Mouse (Mus musculus) liver, embryonic 15.5 days (tissue): ENCODE data around the gene Kiss1r. TPM values are rescaled to one million over a fixed set of nuclear protein-coding genes. Genes with fewer than 3 reads are reported as not detected.

Experiments
- polyA plus RNA-seq: library from polyadenylated mRNA; unstranded; fragments of >200 nt; fragmentation: Nextera tagmentation; extraction: Ambion mirVana; gene quantifications from 2 replicates; pipeline ENCODE4 v1.2.1, GENCODE M21; 2015

Gene Kiss1r
- polyA plus RNA-seq, 1 experiment from 2014 or later, result 0.32 TPM

Other genes with a start within 250 kb of the Kiss1r start
- gene Tpgs1, start 247.6 kb upstream of the Kiss1r start, polyA plus RNA-seq, result 21.4 and 23.1 TPM in 2 replicates
- gene Cdc34, start 234.8 kb upstream of the Kiss1r start, polyA plus RNA-seq, result 105 and 107 TPM in 2 replicates
- gene Gzmm, start 228.0 kb upstream of the Kiss1r start, polyA plus RNA-seq, result 0.15 and 0.37 TPM in 2 replicates
- 980 and 1,043 TPM in 2 replicates for gene Bsg, start 212.5 kb upstream of the Kiss1r start, polyA plus RNA-seq
- gene Hcn2, start 200.3 kb upstream of the Kiss1r start, polyA plus RNA-seq, result 0.02 TPM in 1 of 2 replicates, not detected in the other
- gene Polrmt, start 170.4 kb upstream of the Kiss1r start, polyA plus RNA-seq, result 15.6 and 17.7 TPM in 2 replicates
- 0.07 TPM in 1 of 2 replicates, not detected in the other for gene Fgf22, start 161.9 kb upstream of the Kiss1r start, polyA plus RNA-seq
- 39.6 and 42.0 TPM in 2 replicates for gene Rnf126, start 150.0 kb upstream of the Kiss1r start, polyA plus RNA-seq
- 0.71 and 1.0 TPM in 2 replicates for gene Fstl3, start 139.7 kb upstream of the Kiss1r start, polyA plus RNA-seq
- gene Prss57, start 126.0 kb upstream of the Kiss1r start, polyA plus RNA-seq, result 7.0 and 7.1 TPM in 2 replicates
- 8.8 and 9.2 TPM in 2 replicates for gene Palm, start 123.4 kb upstream of the Kiss1r start, polyA plus RNA-seq
- 0.50 TPM in 2 replicates for gene Misp, start 96.0 kb upstream of the Kiss1r start, polyA plus RNA-seq
- gene Ptbp1, start 62.5 kb upstream of the Kiss1r start, polyA plus RNA-seq, result 120 and 133 TPM in 2 replicates
- 112 and 131 TPM in 2 replicates for gene Prtn3, start 42.5 kb upstream of the Kiss1r start, polyA plus RNA-seq
- gene Plppr3, start 42.3 kb upstream of the Kiss1r start, polyA plus RNA-seq, result 5.8 and 6.1 TPM in 2 replicates
- 211 and 227 TPM in 2 replicates for gene Elane, start 30.7 kb upstream of the Kiss1r start, polyA plus RNA-seq
- gene Cfd, start 26.1 kb upstream of the Kiss1r start, polyA plus RNA-seq, result not detected in 2 replicates
- gene Med16, start 8.0 kb upstream of the Kiss1r start, polyA plus RNA-seq, result 16.4 and 18.0 TPM in 2 replicates
- not detected in 2 replicates for gene Gm26602, start 6.1 kb upstream of the Kiss1r start, polyA plus RNA-seq
- 52.4 and 55.6 TPM in 2 replicates for gene R3hdm4, start 4.2 kb downstream of the Kiss1r start, polyA plus RNA-seq
- 6.1 and 7.4 TPM in 2 replicates for gene Arid3a, start 10.1 kb downstream of the Kiss1r start, polyA plus RNA-seq
- gene Wdr18, start 43.2 kb downstream of the Kiss1r start, polyA plus RNA-seq, result 46.3 and 48.4 TPM in 2 replicates
- gene Grin3b, start 53.7 kb downstream of the Kiss1r start, polyA plus RNA-seq, result 0.10 TPM in 1 of 2 replicates, not detected in the other
- gene Tmem259, start 67.4 kb downstream of the Kiss1r start, polyA plus RNA-seq, result 8.4 and 11.0 TPM in 2 replicates
- gene Cnn2, start 71.6 kb downstream of the Kiss1r start, polyA plus RNA-seq, result 44.5 and 45.5 TPM in 2 replicates
- 7.5 and 9.0 TPM in 2 replicates for gene Abca7, start 79.5 kb downstream of the Kiss1r start, polyA plus RNA-seq
- 15.7 and 18.2 TPM in 2 replicates for gene Arhgap45, start 99.7 kb downstream of the Kiss1r start, polyA plus RNA-seq
- 81.3 and 84.4 TPM in 2 replicates for gene Polr2e, start 122.8 kb downstream of the Kiss1r start, polyA plus RNA-seq
- 603 and 658 TPM in 2 replicates for gene Gpx4, start 130.2 kb downstream of the Kiss1r start, polyA plus RNA-seq
- gene Sbno2, start 188.6 kb downstream of the Kiss1r start, polyA plus RNA-seq, result 10.4 and 12.3 TPM in 2 replicates
- gene Stk11, start 198.8 kb downstream of the Kiss1r start, polyA plus RNA-seq, result 16.4 and 21.8 TPM in 2 replicates
- 291 and 300 TPM in 2 replicates for gene Atp5d, start 221.7 kb downstream of the Kiss1r start, polyA plus RNA-seq
- gene Cbarp, start 223.9 kb downstream of the Kiss1r start, polyA plus RNA-seq, result 0.35 and 0.51 TPM in 2 replicates
- 2.9 and 3.1 TPM in 2 replicates for gene Midn, start 231.3 kb downstream of the Kiss1r start, polyA plus RNA-seq
- gene Cirbp, start 249.0 kb downstream of the Kiss1r start, polyA plus RNA-seq, result 13.1 and 17.0 TPM in 2 replicates